Mouse (Mus musculus): Measurements from ENCODE around the gene Mbtps1.

DNA sequence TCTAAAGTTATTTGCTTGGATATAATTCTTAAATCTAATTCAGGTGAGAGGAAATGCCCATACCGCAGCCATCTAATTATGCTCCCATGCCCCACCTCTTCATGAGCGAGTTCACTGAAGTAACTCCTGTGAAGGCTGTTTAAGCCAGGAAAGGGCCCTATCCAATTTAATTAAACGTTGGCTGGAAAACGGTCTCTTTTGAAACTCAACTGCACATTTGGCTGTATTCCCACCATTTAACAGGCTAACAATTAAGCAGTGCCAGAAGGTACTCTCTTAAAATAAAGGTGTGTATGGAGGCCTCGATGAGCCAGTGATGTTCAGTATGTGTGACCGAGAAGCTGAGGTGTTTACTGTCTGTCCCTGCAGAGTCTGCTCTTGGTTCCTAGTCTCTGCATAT is 2.7 kb downstream of the Mbtps1 start:
- TF ChIP-seq CTCF (IDR thresholded peaks at IDR 0.05; ENCODE audit: low read depth) (no peak), EP300 (optimal IDR thresholded peaks at IDR 0.05) (no peak)

Measured in stomach, postnatal 0 days (tissue).